Mouse (Mus musculus) bone marrow, adult 2 months (tissue): ENCODE data around the gene Ppp1r10. TPM values are rescaled to one million over a fixed set of nuclear protein-coding genes. Genes with fewer than 3 reads are reported as not detected.
A peak's percentile ranks its signal among the peaks of the same experiment; 100 is the strongest.

Experiments
- H3K27ac ChIP-seq: fragments of 200-500 bp; 2 replicates; pipeline ENCODE4 v1.5.1; 2012; ENCODE audit warnings: low read depth, mild to moderate bottlenecking, control low read depth, inconsistent platforms, low read length; ENCODE audit not compliant: control insufficient read depth, poor library complexity, insufficient read depth
- H3K4me1 ChIP-seq: fragments of 200-500 bp; 2 replicates; pipeline ENCODE4 v1.6.1; 2011; ENCODE audit warnings: low read length; ENCODE audit not compliant: control insufficient read depth, insufficient read depth
- H3K4me3 ChIP-seq: fragments of 200-500 bp; replicated peaks from 2 replicates; pipeline ENCODE3; 2011; ENCODE audit warnings: mild to moderate bottlenecking, low read depth, low read length, control low read depth; ENCODE audit not compliant: control insufficient read depth
- CTCF ChIP-seq: fragments of 200-500 bp; IDR thresholded peaks from 2 replicates; pipeline ENCODE4 v1.5.1; 2011; ENCODE audit warnings: low read length, control low read depth; ENCODE audit not compliant: control insufficient read depth, insufficient read depth
- POLR2A ChIP-seq: fragments of 200-500 bp; IDR thresholded peaks from 2 replicates; pipeline ENCODE4 v1.6.1; 2011; ENCODE audit warnings: low read depth, mild to moderate bottlenecking, control low read depth, low read length, borderline replicate concordance; ENCODE audit not compliant: control insufficient read depth
- WGBS: fragments of 180-500 bp; shearing (Covaris S2); methylation state at CpG from one replicate; pipeline ENCODE4 v1.1.7; 2018; 5-methylcytosine and 5-hydroxymethylcytosine counted together
- polyA plus RNA-seq: library from polyadenylated mRNA; stranded (reverse); fragments of >200 nt; gene quantifications from 2 replicates; pipeline ENCODE4 v1.2.4, GENCODE M21; 2011; ENCODE audit warnings: low replicate concordance; ENCODE audit not compliant: missing spikeins, insufficient read depth, insufficient read length

Ppp1r10 gene
- polyA plus RNA-seq, 1 experiment = 48.0 TPM

- TF ChIP-seq CTCF (no peak), POLR2A (peak; percentile 17; the same call in 1 of the 2 replicates)
- under 1% methylated on average over 86 of the region's 86 CpGs for WGBS
- H3K27ac ChIP-seq = peak within 1 kb of the TSS; percentile 91
- peaks cover 2% of the 10 kb centered on the region; the same call in 1 of the 2 replicates for H3K4me1 ChIP-seq
- H3K4me3 ChIP-seq = peak within 1 kb of the TSS; percentile 64
Observed at GRCm38 (mm10) chr17:35896781-35897643, 19.2 kb upstream of the Ppp1r10 start, which contains the start of gene 2310061I04Rik. Gene 2310061I04Rik (minus strand): TSS chr17:35897431.

- H3K4me3 ChIP-seq = peak overlapping the region; percentile 19
- TF ChIP-seq POLR2A (no peak), CTCF (no peak)
- WGBS = 33% methylated on average over 23 of the region's 23 CpGs
- no peak overlapping the region; the same call in 1 of the 2 replicates for H3K27ac ChIP-seq
- H3K4me1 ChIP-seq = peaks cover 2% of the 10 kb centered on the region; the same call in 1 of the 2 replicates
Observed at GRCm38 (mm10) chr17:35897644-35898573, 18.3 kb upstream of the Ppp1r10 start.

GRCm38 (mm10) chr17:35900636-35901035, 15.6 kb upstream of the Ppp1r10 start:
- H3K4me3 ChIP-seq = no peak overlapping the region
- TF ChIP-seq CTCF (no peak), POLR2A (no peak)
- H3K4me1 ChIP-seq = peaks cover 3% of the 10 kb centered on the region; the same call in 1 of the 2 replicates
- 18% methylated on average over 3 of the region's 3 CpGs for WGBS
- no peak overlapping the region for H3K27ac ChIP-seq

- Histone ChIP-seq H3K27ac (no peak overlapping the region), H3K4me1 (peaks cover 1% of the 10 kb centered on the region; the same call in 1 of the 2 replicates), H3K4me3 (no peak overlapping the region)
- no peak for TF ChIP-seq POLR2A
- TF ChIP-seq CTCF = no peak
- WGBS = 49% methylated on average over 9 of the region's 9 CpGs
Observed at GRCm38 (mm10) chr17:35903343-35903991, 12.8 kb upstream of the Ppp1r10 start.

DNA sequence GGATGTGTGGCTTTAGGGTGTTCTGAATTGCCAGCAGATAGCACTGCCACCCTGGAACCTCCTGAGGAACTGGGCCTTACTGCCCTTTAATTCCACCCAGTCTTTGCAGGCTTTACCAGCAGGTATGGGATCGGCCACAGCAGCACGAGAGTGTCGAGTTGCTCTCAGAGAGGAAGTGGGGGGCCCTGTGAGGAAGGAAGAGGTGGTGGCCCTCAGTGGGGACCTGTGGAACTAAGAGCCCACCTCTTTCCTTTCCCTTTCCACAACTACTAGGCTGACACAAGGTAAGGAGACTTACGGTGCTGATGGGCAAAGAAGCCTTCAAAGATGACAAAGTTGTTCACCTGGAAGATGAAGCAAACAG, 12.3 kb upstream of the Ppp1r10 start:
- Histone ChIP-seq H3K4me1 (peaks cover 1% of the 10 kb centered on the region; the same call in 1 of the 2 replicates), H3K27ac (no peak overlapping the region), H3K4me3 (no peak overlapping the region)
- 14% methylated on average over 4 of the region's 4 CpGs for WGBS
- TF ChIP-seq CTCF (no peak), POLR2A (no peak)

- no peak overlapping the region for H3K27ac ChIP-seq
- no peak for TF ChIP-seq CTCF
- no peak for TF ChIP-seq POLR2A
- no peak overlapping the region for H3K4me3 ChIP-seq
- H3K4me1 ChIP-seq = peaks cover 3% of the 10 kb centered on the region; the same call in 1 of the 2 replicates
- 84% methylated on average over 1 of the region's 1 CpGs for WGBS
Observed at GRCm38 (mm10) chr17:35905587-35905986, 10.6 kb upstream of the Ppp1r10 start.

DNA sequence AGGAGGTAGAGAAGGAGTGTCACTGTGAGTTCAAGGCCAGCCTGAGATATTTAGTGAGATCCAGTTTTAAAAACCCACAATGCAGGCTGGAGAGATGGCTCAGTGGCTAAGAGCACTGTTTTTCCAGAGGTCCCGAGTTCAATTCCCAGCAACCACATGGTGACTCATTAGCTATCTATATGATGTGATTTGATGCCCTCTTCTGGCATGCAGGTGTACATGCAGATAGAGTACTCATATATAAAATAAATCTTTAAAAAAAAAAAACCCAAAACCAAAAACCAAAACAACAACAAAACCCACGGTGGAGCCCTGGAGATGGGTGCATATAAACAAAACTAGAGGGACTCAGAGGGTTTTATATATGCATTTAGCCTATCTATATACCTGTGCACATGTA, 8.6 kb upstream of the Ppp1r10 start:
- WGBS = 29% methylated on average over 2 of the region's 2 CpGs
- no peak for TF ChIP-seq POLR2A
- TF ChIP-seq CTCF = no peak
- peaks cover 3% of the 10 kb centered on the region; the same call in 1 of the 2 replicates for H3K4me1 ChIP-seq
- H3K4me3 ChIP-seq = no peak overlapping the region
- H3K27ac ChIP-seq = no peak overlapping the region
